Mouse (Mus musculus) forebrain, embryonic 14.5 days (tissue): ENCODE data around the gene Il2ra. TPM values are rescaled to one million over a fixed set of nuclear protein-coding genes. Genes with fewer than 3 reads are reported as not detected.

Experiments
- ATAC-seq: fragments of 200-750 bp; cut with Nextera tagmentation; 2 replicates; pipeline ENCODE4 v1.8.0; 2017; ENCODE audit warnings: mild to moderate bottlenecking, moderate library complexity
- DNase-seq: peaks from one replicate; pipeline ENCODE4 v3.0.0-alpha.2; 2015; ENCODE audit warnings: low spot score
- H3K27ac ChIP-seq: fragments of 300-500 bp; sonication (generic); 2 replicates; pipeline ENCODE4 v1.5.1; 2014; ENCODE audit warnings: low read depth, mild to moderate bottlenecking, control low read depth, low read length, moderate library complexity
- H3K27me3 ChIP-seq: fragments of 300-500 bp; sonication (generic); replicated peaks from 2 replicates; pipeline ENCODE4 v1.6.1; 2014; ENCODE audit warnings: low read length, control low read depth, mixed read lengths; ENCODE audit not compliant: control insufficient read depth, insufficient read depth
- H3K36me3 ChIP-seq: fragments of 300-500 bp; sonication (generic); 2 replicates; pipeline ENCODE4 v1.6.1; 2014; ENCODE audit warnings: low read length, control low read depth; ENCODE audit not compliant: control insufficient read depth, insufficient read depth
- H3K4me1 ChIP-seq: fragments of 300-500 bp; sonication (generic); 2 replicates; pipeline ENCODE4 v1.6.1; 2014; ENCODE audit warnings: antibody characterized with exemption, low read length, control low read depth; ENCODE audit not compliant: control insufficient read depth, insufficient read depth
- H3K4me2 ChIP-seq: fragments of 300-500 bp; sonication (generic); 2 replicates; pipeline ENCODE4 v1.6.1; 2014; ENCODE audit warnings: mild to moderate bottlenecking, control low read depth, low read length
- H3K4me3 ChIP-seq: fragments of 300-500 bp; sonication (generic); 2 replicates; pipeline ENCODE4 v1.5.1; 2014; ENCODE audit warnings: low read depth, low read length, control low read depth
- H3K9ac ChIP-seq: fragments of 300-500 bp; sonication (generic); 2 replicates; pipeline ENCODE4 v1.6.1; 2014; ENCODE audit warnings: mild to moderate bottlenecking, low read length, control low read depth, moderate library complexity
- H3K9me3 ChIP-seq: fragments of 300-500 bp; sonication (generic); replicated peaks from 2 replicates; pipeline ENCODE4 v1.6.1; 2016; ENCODE audit warnings: low read length, control low read depth, mixed read lengths; ENCODE audit not compliant: control insufficient read depth
- WGBS: fragments of 180-500 bp; shearing (Covaris S2); extraction: QIAGEN DNeasy Blood & Tissue Kit; methylation state at CpG from one replicate; pipeline ENCODE4 v1.1.7; 2014; 5-methylcytosine and 5-hydroxymethylcytosine counted together
- polyA plus RNA-seq: library from polyadenylated mRNA; unstranded; fragments of >200 nt; fragmentation: Nextera tagmentation; extraction: Ambion mirVana; gene quantifications from 2 replicates; pipeline ENCODE4 v1.2.1, GENCODE M21; 2014

The Il2ra gene
- polyA plus RNA-seq, 1 experiment from 2014 or later, result not detected

DNA sequence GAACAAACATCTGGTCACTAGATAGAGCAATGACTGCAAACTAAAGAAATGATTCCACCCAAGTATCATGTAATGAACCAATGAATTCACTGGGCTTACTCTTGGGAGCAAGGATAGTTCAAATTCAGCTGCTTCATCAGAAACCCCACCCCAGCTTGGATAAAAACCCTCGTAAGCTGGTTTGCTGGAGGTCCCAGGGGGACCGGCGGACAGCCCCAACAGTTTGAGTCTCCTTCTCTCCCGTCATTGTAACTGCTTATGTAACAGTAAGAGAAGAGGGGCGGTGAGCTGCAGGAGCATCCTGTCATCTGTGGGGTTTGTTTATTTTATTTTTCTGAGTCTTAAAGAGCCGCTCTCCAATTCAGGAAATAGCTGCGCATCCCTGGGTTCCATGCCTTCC is 37.0 kb downstream of the Il2ra start:
- Histone ChIP-seq H3K27me3 (no peaks in the 10 kb centered on the region), H3K4me1 (no peaks in the 10 kb centered on the region), H3K4me3 (no peak overlapping the region), H3K4me2 (no peak overlapping the region), H3K9me3 (no peaks in the 10 kb centered on the region), H3K9ac (no peak overlapping the region), H3K36me3 (no peaks in the 10 kb centered on the region), H3K27ac (no peak overlapping the region)
- no peak for ATAC-seq
- 87% methylated on average over 7 of the region's 7 CpGs for WGBS
- DNase-seq, result no peak

DNA sequence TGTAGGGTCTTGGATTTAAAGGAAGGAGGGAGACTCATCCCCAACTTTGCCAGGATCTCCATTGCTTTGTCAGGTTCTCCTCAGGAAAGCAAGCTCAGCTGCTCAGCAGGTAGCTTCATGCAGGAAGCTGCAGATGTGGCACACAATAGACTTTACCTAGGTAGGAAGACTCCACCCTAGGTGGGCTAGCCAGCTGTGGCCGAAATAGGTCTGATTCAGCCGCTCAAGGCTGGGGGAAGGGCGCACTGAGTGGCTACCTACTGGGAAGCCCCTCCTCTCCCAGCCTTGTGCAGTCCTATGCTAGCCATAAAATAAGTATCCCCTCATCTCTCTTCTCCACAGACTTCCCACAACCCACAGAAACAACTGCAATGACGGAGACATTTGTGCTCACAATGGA is 40.1 kb downstream of the Il2ra start:
- Histone ChIP-seq H3K4me1 (no peaks in the 10 kb centered on the region), H3K36me3 (no peaks in the 10 kb centered on the region), H3K27me3 (no peaks in the 10 kb centered on the region), H3K9ac (no peak overlapping the region), H3K4me2 (no peak overlapping the region), H3K27ac (no peak overlapping the region), H3K9me3 (no peaks in the 10 kb centered on the region), H3K4me3 (no peak overlapping the region)
- no peak for ATAC-seq
- WGBS, result 65% methylated on average over 4 of the region's 4 CpGs
- no peak for DNase-seq

DNA sequence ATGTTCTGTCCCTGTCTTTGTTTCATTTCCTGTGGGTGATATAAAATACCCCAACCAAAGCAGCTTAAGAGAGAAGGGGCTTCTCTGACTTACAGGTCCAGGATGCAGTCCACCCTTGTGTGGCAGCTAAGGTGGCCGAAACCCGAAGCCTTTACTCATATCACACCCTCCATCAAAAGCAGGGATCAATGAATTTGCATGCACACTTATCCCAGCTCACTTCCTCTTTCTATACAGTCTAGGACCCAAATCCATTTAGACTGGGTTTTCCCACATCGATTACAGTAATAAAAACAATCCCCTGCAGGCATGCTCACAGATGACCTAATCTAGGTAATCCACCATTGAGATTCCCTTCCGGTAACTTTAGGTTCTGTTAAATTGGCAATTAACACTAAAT is 43.9 kb downstream of the Il2ra start:
- no peak for ATAC-seq
- no peaks in the 10 kb centered on the region for H3K4me1 ChIP-seq
- H3K27ac ChIP-seq, result no peak overlapping the region
- no peak for DNase-seq
- no peaks in the 10 kb centered on the region for H3K27me3 ChIP-seq
- H3K9me3 ChIP-seq, result no peaks in the 10 kb centered on the region
- no peak overlapping the region for H3K4me3 ChIP-seq
- whole genome bisulfite sequencing, result 83% methylated on average over 4 of the region's 4 CpGs
- no peak overlapping the region for H3K4me2 ChIP-seq
- no peaks in the 10 kb centered on the region for H3K36me3 ChIP-seq
- no peak overlapping the region for H3K9ac ChIP-seq

DNA sequence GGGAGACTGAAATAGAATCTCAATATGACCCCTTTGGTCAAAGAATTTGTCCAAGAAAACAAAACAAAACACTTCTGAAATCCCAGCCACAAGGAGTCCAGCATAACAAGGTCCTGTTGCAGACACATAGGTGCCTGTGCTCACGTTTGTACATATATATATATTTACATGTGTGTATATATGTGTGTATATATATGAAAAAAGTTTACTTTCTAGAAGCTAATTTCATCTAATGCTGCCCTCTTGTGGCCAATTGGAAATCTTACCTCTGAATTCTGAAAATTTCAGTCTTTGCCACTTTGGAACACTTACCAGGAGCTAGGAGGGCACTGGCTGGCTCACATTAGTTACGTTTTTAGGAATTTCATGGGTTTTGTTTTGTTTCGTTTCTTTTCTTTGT is 44.8 kb downstream of the Il2ra start:
- peak; percentile 66 for DNase-seq
- Histone ChIP-seq H3K4me3 (no peak overlapping the region), H3K27ac (no peak overlapping the region), H3K36me3 (no peaks in the 10 kb centered on the region), H3K9me3 (no peaks in the 10 kb centered on the region), H3K4me1 (no peaks in the 10 kb centered on the region), H3K27me3 (no peaks in the 10 kb centered on the region), H3K9ac (no peak overlapping the region), H3K4me2 (no peak overlapping the region)
- no peak for ATAC-seq
- 21% methylated on average over 3 of the region's 3 CpGs for WGBS

DNA sequence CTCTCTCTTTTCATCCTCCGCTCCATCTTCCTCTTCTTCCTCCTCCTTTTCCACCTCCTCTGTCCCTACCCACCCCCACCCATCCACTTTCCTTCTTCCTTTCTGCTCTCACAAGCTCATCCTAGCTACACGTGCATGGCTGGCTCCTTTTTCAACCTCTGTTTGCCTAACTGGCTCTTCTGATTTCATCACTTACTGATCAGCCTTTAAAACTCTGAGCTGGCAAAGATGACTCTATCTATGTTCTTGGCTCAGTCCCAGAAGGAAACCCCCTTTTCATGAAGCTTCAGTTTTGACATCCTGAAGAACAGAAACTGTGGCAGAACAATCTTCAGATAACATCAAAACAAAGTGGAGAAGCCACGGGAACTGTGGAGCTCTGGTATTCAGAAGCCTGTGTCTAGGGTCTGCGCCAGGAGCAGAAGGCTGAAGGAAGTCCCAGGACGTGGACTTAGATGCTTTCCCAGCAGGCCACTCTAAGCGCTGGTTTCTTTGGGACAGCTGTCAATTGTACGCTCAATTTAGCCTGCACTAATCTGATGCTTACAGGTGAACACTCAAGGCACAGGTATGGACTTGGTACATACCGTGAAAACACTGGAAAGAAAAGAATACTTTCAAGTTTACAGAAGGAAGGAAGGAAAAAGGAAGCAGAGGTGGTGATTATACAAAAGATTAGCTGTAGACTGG is 47.7 kb downstream of the Il2ra start:
- H3K27ac ChIP-seq, result no peak overlapping the region
- no peak overlapping the region for H3K4me2 ChIP-seq
- no peaks in the 10 kb centered on the region for H3K36me3 ChIP-seq
- no peak for DNase-seq
- no peak for ATAC-seq
- no peaks in the 10 kb centered on the region for H3K4me1 ChIP-seq
- no peaks in the 10 kb centered on the region for H3K9me3 ChIP-seq
- WGBS, result 80% methylated on average over 8 of the region's 8 CpGs
- H3K9ac ChIP-seq, result no peak overlapping the region
- H3K27me3 ChIP-seq, result no peaks in the 10 kb centered on the region
- H3K4me3 ChIP-seq, result no peak overlapping the region

DNA sequence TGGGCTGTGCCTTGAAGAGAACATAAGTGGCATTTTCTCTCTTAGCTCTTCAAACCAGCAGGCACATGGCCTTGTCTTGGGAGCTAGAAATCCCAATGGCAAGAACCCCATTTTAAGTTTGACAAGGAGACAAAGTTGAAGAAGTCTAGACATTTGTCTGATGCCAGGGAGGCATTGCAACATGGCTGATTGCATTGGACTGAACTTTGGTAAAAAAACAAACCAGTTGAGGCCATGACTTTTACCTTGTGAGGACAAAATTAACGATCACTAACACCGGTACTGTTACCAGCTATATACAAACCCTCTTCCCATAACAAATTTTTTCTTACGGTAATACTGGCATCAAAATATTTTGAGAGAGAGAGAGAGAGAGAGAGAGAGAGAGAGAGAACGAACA is 50.7 kb downstream of the Il2ra start:
- Histone ChIP-seq H3K4me1 (no peaks in the 10 kb centered on the region), H3K4me2 (no peak overlapping the region), H3K4me3 (no peak overlapping the region), H3K27me3 (no peaks in the 10 kb centered on the region), H3K9me3 (no peaks in the 10 kb centered on the region), H3K27ac (no peak overlapping the region), H3K9ac (no peak overlapping the region), H3K36me3 (no peaks in the 10 kb centered on the region)
- ATAC-seq, result no peak
- 92% methylated on average over 4 of the region's 4 CpGs for WGBS
- DNase-seq, result no peak

DNA sequence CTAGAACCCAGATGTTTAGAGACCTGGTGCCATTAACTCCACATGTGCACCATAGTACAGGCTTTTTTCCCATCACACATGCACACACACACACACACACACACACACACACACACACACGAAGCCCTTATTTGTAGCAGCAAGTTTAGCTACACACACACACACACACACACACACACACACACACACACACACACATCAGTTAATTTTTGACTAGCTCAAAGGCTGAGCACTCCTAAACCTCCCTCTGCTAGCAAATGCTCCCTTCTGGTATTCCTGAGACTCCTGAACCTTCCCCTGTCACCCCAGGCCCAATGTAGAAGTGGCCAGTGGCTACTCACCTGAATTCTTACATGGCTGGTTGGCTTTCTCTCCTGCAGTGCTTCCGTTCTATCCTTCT is 51.5 kb downstream of the Il2ra start:
- H3K27ac ChIP-seq, result no peak overlapping the region
- no peak overlapping the region for H3K9ac ChIP-seq
- no peaks in the 10 kb centered on the region for H3K9me3 ChIP-seq
- no peak overlapping the region for H3K4me2 ChIP-seq
- no peaks in the 10 kb centered on the region for H3K27me3 ChIP-seq
- H3K4me3 ChIP-seq, result no peak overlapping the region
- no peaks in the 10 kb centered on the region for H3K4me1 ChIP-seq
- no peak for DNase-seq
- WGBS, result 95% methylated on average over 2 of the region's 2 CpGs
- no peaks in the 10 kb centered on the region for H3K36me3 ChIP-seq
- no peak for ATAC-seq

DNA sequence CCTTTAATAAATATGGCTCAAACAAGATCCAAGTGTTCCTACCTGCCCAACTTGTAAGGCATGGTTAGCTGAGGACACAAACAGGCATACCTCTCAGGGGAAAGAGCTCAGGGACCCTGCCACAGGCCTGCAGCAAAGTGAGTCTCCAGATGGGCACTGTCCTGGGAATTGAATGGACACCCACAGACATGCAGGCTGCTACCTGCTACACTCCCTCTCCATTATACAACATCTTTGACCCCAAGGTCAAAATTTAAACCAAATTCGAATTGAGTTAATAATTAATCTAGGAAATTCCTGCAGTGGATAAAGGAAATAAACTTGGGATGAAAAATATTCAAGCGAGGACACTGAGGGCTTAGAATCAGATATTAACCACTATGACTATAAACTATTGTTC is 53.3 kb downstream of the Il2ra start:
- DNase-seq (no peak), ATAC-seq (no peak)
- 70% methylated on average over 2 of the region's 2 CpGs for WGBS
- Histone ChIP-seq H3K4me2 (no peak overlapping the region), H3K27me3 (no peaks in the 10 kb centered on the region), H3K36me3 (no peaks in the 10 kb centered on the region), H3K9ac (no peak overlapping the region), H3K4me3 (no peak overlapping the region), H3K4me1 (no peaks in the 10 kb centered on the region), H3K27ac (no peak overlapping the region), H3K9me3 (no peaks in the 10 kb centered on the region)

DNA sequence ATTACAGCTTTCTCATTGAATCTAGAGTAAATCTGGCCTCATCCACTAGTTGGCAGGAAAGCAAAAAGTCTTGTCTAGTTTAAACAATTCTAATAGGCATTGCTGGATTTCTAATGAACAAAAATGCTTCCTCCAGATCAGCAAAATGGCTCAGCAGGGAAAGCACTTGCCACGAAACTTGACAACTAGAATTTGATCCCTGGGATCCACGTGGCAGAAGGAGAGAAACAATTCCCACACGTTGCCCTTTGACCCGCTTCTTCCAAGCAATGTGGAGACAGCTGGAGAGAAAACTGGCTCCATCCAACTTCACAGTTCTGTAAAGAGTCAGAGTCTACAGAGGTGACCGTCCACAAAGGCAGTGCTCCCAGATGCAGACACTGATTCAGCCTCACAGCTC is 56.4 kb downstream of the Il2ra start:
- no peak overlapping the region for H3K9ac ChIP-seq
- 69% methylated on average over 5 of the region's 5 CpGs for WGBS

More for the DNA sequence above, 56.4 kb downstream of the Il2ra start:
- DNase-seq, result no peak
- H3K4me1 ChIP-seq, result no peaks in the 10 kb centered on the region
- no peak overlapping the region for H3K27ac ChIP-seq
- H3K4me3 ChIP-seq, result no peak overlapping the region
- no peaks in the 10 kb centered on the region for H3K36me3 ChIP-seq
- ATAC-seq, result no peak
- H3K27me3 ChIP-seq, result no peaks in the 10 kb centered on the region
- no peaks in the 10 kb centered on the region for H3K9me3 ChIP-seq
- H3K4me2 ChIP-seq, result no peak overlapping the region
